Mouse (Mus musculus): ENCODE data around the gene Oas3.

GRCm38 (mm10) chr5:120749688-120750087 lies 27.8 kb downstream of the Oas3 start, which contains the start of gene Oas2:
- no peak for TF ChIP-seq CTCF (IDR thresholded peaks at IDR 0.05; ENCODE audit: low read depth)
- TF ChIP-seq EP300 (optimal IDR thresholded peaks at IDR 0.05), result no peak
